ENCODE assay signal across 18 mouse cellular contexts in the genomic region with DNA sequence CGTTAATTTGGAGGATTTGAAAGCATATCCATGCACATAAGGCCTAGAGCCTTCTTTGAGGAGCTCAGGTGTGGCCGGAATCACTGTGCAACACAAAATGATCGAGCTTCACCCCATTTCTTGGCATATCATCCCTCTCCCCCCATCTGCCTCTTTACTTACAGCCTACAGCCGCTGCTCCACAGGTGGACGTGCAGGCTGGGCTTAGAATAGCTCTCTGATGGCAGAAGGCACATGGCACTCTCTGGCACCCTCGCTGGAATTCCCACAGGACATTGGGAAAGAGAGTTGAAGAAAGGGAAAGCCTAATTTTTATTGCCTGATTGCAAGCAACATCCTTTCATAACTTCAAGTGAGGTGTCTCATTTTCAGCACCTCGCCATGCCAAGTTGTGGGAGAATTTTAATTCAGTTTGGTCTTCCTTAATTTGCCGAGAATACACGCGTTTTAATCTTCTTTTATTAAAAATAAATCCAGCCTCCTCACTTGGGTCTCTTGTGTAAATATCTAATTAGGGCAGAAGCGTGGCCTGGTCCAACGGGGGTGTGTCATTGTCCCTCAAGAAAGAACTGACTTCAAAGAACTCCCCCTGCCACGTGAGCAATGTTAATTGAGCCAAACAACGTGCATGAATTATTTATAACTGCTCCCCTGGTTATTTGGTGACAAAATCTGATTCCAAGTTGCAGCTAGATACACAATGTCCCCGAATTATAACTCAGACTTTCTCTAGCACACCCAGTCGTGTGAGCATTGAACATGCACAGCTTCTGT.
DNase-seq lines count a peak whose midpoint lies in the region; ATAC-seq and TF ChIP-seq lines count a peak whose summit lies in the region.
"Had no signal": no experiment of that assay in that cellular context is flagged by ENCODE, and none has a peak within 500 bp of the region (broad histone marks: within the 10 kb centered on the region; RNA-seq: fewer than 3 reads in every experiment).

No protein-coding gene starts in this region.

- no peak overlapping the region for H3K4me2 ChIP-seq in midbrain, embryonic 13.5 days (replicated peaks)
- H3K4me2 ChIP-seq in forebrain, embryonic 15.5 days (replicated peaks), result no peak overlapping the region
- H3K4me2 ChIP-seq: hindbrain, embryonic 15.5 days had no signal

- H3K4me1 ChIP-seq in midbrain, embryonic 13.5 days (replicated peaks), result peaks cover 23% of the 10 kb centered on the region
- peaks cover 13% of the 10 kb centered on the region for H3K4me1 ChIP-seq in midbrain, embryonic 10.5 days
- H3K4me1 ChIP-seq in cerebellum, adult 2 months (ENCODE audit: control insufficient read depth, insufficient read depth, low read length), result peaks cover 40% of the 10 kb centered on the region
- peaks cover 33% of the 10 kb centered on the region for H3K4me1 ChIP-seq in forebrain, embryonic 15.5 days
- H3K4me1 ChIP-seq: embryonic facial prominence, embryonic 10.5 days had no signal

- TF ChIP-seq POLR2A in cerebellum, adult 2 months (IDR thresholded peaks at IDR 0.05; ENCODE audit: borderline replicate concordance, insufficient read depth, low read length), result no peak

- ATAC-seq in midbrain, embryonic 13.5 days, result 0 out of 2 replicates have a peak, but pooled peaks have one; percentile 31
- peak; percentile 45; the same call in 1 of the 2 replicates for ATAC-seq in forebrain, embryonic 15.5 days (replicated peaks)
- ATAC-seq: liver, postnatal 0 days had no signal

- H3K36me3 ChIP-seq in midbrain, embryonic 13.5 days, result no peaks in the 10 kb centered on the region
- no peaks in the 10 kb centered on the region for H3K36me3 ChIP-seq in midbrain, embryonic 10.5 days
- H3K36me3 ChIP-seq in forebrain, embryonic 15.5 days, result no peaks in the 10 kb centered on the region
- H3K36me3 ChIP-seq: embryonic facial prominence, embryonic 10.5 days; hindbrain, embryonic 15.5 days had no signal

- no peak overlapping the region for H3K27ac ChIP-seq in midbrain, embryonic 13.5 days
- no peak overlapping the region for H3K27ac ChIP-seq in midbrain, embryonic 10.5 days (replicated peaks)
- H3K27ac ChIP-seq in cerebellum, adult 2 months (ENCODE audit: insufficient read depth, low read length), result no peak overlapping the region
- H3K27ac ChIP-seq in forebrain, embryonic 15.5 days (replicated peaks), result no peak overlapping the region
- H3K27ac ChIP-seq: embryonic facial prominence, embryonic 10.5 days; hindbrain, embryonic 15.5 days had no signal

- no peak for DNase-seq in midbrain, embryonic 10.5 days (ENCODE audit: low spot score)
- DNase-seq in cerebellum, adult 2 months, result peak; percentile 55 to 78
- DNase-seq in cerebellum, postnatal 14 days, result peak; percentile 76 to 79
- DNase-seq in gastrocnemius, adult 18-20 months (ENCODE audit: low spot score), result no peak
- DNase-seq in spleen, adult 18-20 months, result no peak
- no peak for DNase-seq in testis, postnatal 14 days (ENCODE audit: low spot score)
- DNase-seq: heart, adult 11 months; heart, postnatal 4 days; kidney, adult 11 months; kidney, postnatal 10 days; liver; liver, postnatal 0 days; lung, postnatal 10 days; thymus, adult 2 months had no signal

- no peak overlapping the region for H3K9ac ChIP-seq in midbrain, embryonic 13.5 days (replicated peaks)
- no peak overlapping the region for H3K9ac ChIP-seq in forebrain, embryonic 15.5 days (replicated peaks)
- H3K9ac ChIP-seq: hindbrain, embryonic 15.5 days; liver, postnatal 0 days had no signal

- no peaks in the 10 kb centered on the region for H3K9me3 ChIP-seq in midbrain, embryonic 13.5 days
- no peaks in the 10 kb centered on the region for H3K9me3 ChIP-seq in midbrain, embryonic 10.5 days (replicated peaks)
- no peaks in the 10 kb centered on the region for H3K9me3 ChIP-seq in forebrain, embryonic 15.5 days
- H3K9me3 ChIP-seq: embryonic facial prominence, embryonic 10.5 days; hindbrain, embryonic 15.5 days had no signal

- no peak for TF ChIP-seq CTCF in cerebellum, adult 2 months (IDR thresholded peaks at IDR 0.05; ENCODE audit: borderline replicate concordance, insufficient read depth, low read depth, low read length)

- 42% methylated on average over 16 of the region's 16 CpGs for WGBS in midbrain, embryonic 13.5 days
- 73% methylated on average over 16 of the region's 16 CpGs for WGBS in midbrain, embryonic 10.5 days
- WGBS in cerebellum, adult 2 months, result 49% methylated on average over 16 of the region's 16 CpGs
- WGBS in forebrain, embryonic 15.5 days, result 21% methylated on average over 16 of the region's 16 CpGs

- no peak overlapping the region for H3K4me3 ChIP-seq in midbrain, embryonic 13.5 days (replicated peaks)
- H3K4me3 ChIP-seq in midbrain, embryonic 10.5 days, result no peak overlapping the region
- no peak overlapping the region for H3K4me3 ChIP-seq in cerebellum, adult 2 months (replicated peaks; ENCODE audit: insufficient read depth, low read depth, low read length)
- H3K4me3 ChIP-seq in forebrain, embryonic 15.5 days, result no peak overlapping the region
- H3K4me3 ChIP-seq: embryonic facial prominence, embryonic 10.5 days; hindbrain, embryonic 15.5 days had no signal

- H3K27me3 ChIP-seq in midbrain, embryonic 13.5 days, result 0 out of 2 replicates have a peak, but pooled peaks cover 2% of the 10 kb centered on the region
- no peaks in the 10 kb centered on the region; the same call in 1 of the 2 replicates for H3K27me3 ChIP-seq in midbrain, embryonic 10.5 days (ENCODE audit: low read depth, poor library complexity, severe bottlenecking)
- H3K27me3 ChIP-seq in cerebellum, adult 2 months (ENCODE audit: control insufficient read depth, insufficient read depth, low read length), result no peaks in the 10 kb centered on the region
- H3K27me3 ChIP-seq in forebrain, embryonic 15.5 days, result no peaks in the 10 kb centered on the region
- H3K27me3 ChIP-seq: hindbrain, embryonic 15.5 days had no signal

Comparison
In these comparisons a context has a peak if more than half of its experiments do, and no peak if none do; other contexts are left out.
1. DNase-seq: peak in cerebellum, adult 2 months (2 of 2) and cerebellum, postnatal 14 days (2 of 2); none in midbrain, embryonic 10.5 days (single experiment), gastrocnemius, adult 18-20 months (single experiment), spleen, adult 18-20 months (0 of 2) and testis, postnatal 14 days (single experiment).